Mouse (Mus musculus): ENCODE measurements at regions not wholly inside any gene's neighbourhood (a gene's known extent, or its start where the extent isn't known, plus 50 kb on each side); places are given as distances from the start of the nearest gene placed in this dataset.

GRCm38 (mm10) chr11:19355179-19355578 lies 336.4 kb upstream of the Meis1 start:
- TF ChIP-seq POLR2A (IDR thresholded peaks at IDR 0.05; ENCODE audit: borderline replicate concordance, control insufficient read depth, low read depth, low read length), result no peak
- 76% methylated on average over 2 of the region's 2 CpGs for WGBS
- Histone ChIP-seq H3K4me3 (replicated peaks; ENCODE audit: control insufficient read depth, low read depth, low read length) (no peak overlapping the region), H3K27ac (ENCODE audit: control insufficient read depth, insufficient read depth, low read depth, low read length, poor library complexity) (no peak overlapping the region), H3K4me1 (ENCODE audit: control insufficient read depth, insufficient read depth, low read length) (no peaks in the 10 kb centered on the region)

GRCm38 (mm10) chr11:19356151-19356550 lies 337.4 kb upstream of the Meis1 start:
- TF ChIP-seq CTCF (IDR thresholded peaks at IDR 0.05; ENCODE audit: control insufficient read depth, insufficient read depth, low read length) (no peak), POLR2A (IDR thresholded peaks at IDR 0.05; ENCODE audit: borderline replicate concordance, control insufficient read depth, low read depth, low read length) (no peak)
- H3K27ac ChIP-seq (ENCODE audit: control insufficient read depth, insufficient read depth, low read depth, low read length, poor library complexity), result no peak overlapping the region
- WGBS, result 62% methylated on average over 2 of the region's 2 CpGs

GRCm38 (mm10) chr11:19369152-19369551 lies 350.4 kb upstream of the Meis1 start:
- WGBS, result 71% methylated on average over 1 of the region's 1 CpGs
- no peak overlapping the region for H3K4me3 ChIP-seq (replicated peaks; ENCODE audit: control insufficient read depth, low read depth, low read length)
- no peak for TF ChIP-seq CTCF (IDR thresholded peaks at IDR 0.05; ENCODE audit: control insufficient read depth, insufficient read depth, low read length)
- TF ChIP-seq POLR2A (IDR thresholded peaks at IDR 0.05; ENCODE audit: borderline replicate concordance, control insufficient read depth, low read depth, low read length), result no peak
- no peak overlapping the region for H3K27ac ChIP-seq (ENCODE audit: control insufficient read depth, insufficient read depth, low read depth, low read length, poor library complexity)
- H3K4me1 ChIP-seq (ENCODE audit: control insufficient read depth, insufficient read depth, low read length), result no peaks in the 10 kb centered on the region; the same call in 1 of the 2 replicates

More at GRCm38 (mm10) chr11:19356151-19356550, 337.4 kb upstream of the Meis1 start:
- no peak overlapping the region for H3K4me3 ChIP-seq (replicated peaks; ENCODE audit: control insufficient read depth, low read depth, low read length)
- no peaks in the 10 kb centered on the region for H3K4me1 ChIP-seq (ENCODE audit: control insufficient read depth, insufficient read depth, low read length)

- no peak for TF ChIP-seq CTCF (IDR thresholded peaks at IDR 0.05; ENCODE audit: control insufficient read depth, insufficient read depth, low read length)
- TF ChIP-seq POLR2A (IDR thresholded peaks at IDR 0.05; ENCODE audit: borderline replicate concordance, control insufficient read depth, low read depth, low read length), result no peak
- no peaks in the 10 kb centered on the region; the same call in 1 of the 2 replicates for H3K4me1 ChIP-seq (ENCODE audit: control insufficient read depth, insufficient read depth, low read length)
- no peak overlapping the region for H3K4me3 ChIP-seq (replicated peaks; ENCODE audit: control insufficient read depth, low read depth, low read length)
- WGBS, result 65% methylated on average over 5 of the region's 5 CpGs
- no peak overlapping the region for H3K27ac ChIP-seq (ENCODE audit: control insufficient read depth, insufficient read depth, low read depth, low read length, poor library complexity)
Measured at GRCm38 (mm10) chr11:19373476-19373875, 354.7 kb upstream of the Meis1 start.

GRCm38 (mm10) chr11:19380935-19381334 lies 362.1 kb upstream of the Meis1 start:
- Histone ChIP-seq H3K27ac (ENCODE audit: control insufficient read depth, insufficient read depth, low read depth, low read length, poor library complexity) (no peak overlapping the region), H3K4me3 (replicated peaks; ENCODE audit: control insufficient read depth, low read depth, low read length) (no peak overlapping the region), H3K4me1 (ENCODE audit: control insufficient read depth, insufficient read depth, low read length) (no peaks in the 10 kb centered on the region)
- WGBS, result 1% methylated on average over 2 of the region's 2 CpGs
- TF ChIP-seq POLR2A (IDR thresholded peaks at IDR 0.05; ENCODE audit: borderline replicate concordance, control insufficient read depth, low read depth, low read length), result no peak
- no peak for TF ChIP-seq CTCF (IDR thresholded peaks at IDR 0.05; ENCODE audit: control insufficient read depth, insufficient read depth, low read length)

GRCm38 (mm10) chr11:19389136-19389535 lies 370.4 kb upstream of the Meis1 start:
- Histone ChIP-seq H3K4me1 (ENCODE audit: control insufficient read depth, insufficient read depth, low read length) (no peaks in the 10 kb centered on the region), H3K4me3 (replicated peaks; ENCODE audit: control insufficient read depth, low read depth, low read length) (no peak overlapping the region), H3K27ac (ENCODE audit: control insufficient read depth, insufficient read depth, low read depth, low read length, poor library complexity) (no peak overlapping the region)
- WGBS, result 78% methylated on average over 6 of the region's 6 CpGs
- TF ChIP-seq CTCF (IDR thresholded peaks at IDR 0.05; ENCODE audit: control insufficient read depth, insufficient read depth, low read length), result no peak

- no peaks in the 10 kb centered on the region for H3K4me1 ChIP-seq (ENCODE audit: control insufficient read depth, insufficient read depth, low read length)
- no peak for TF ChIP-seq POLR2A (IDR thresholded peaks at IDR 0.05; ENCODE audit: borderline replicate concordance, control insufficient read depth, low read depth, low read length)
- no peak for TF ChIP-seq CTCF (IDR thresholded peaks at IDR 0.05; ENCODE audit: control insufficient read depth, insufficient read depth, low read length)
- WGBS, result 46% methylated on average over 1 of the region's 1 CpGs
- no peak overlapping the region for H3K27ac ChIP-seq (ENCODE audit: control insufficient read depth, insufficient read depth, low read depth, low read length, poor library complexity)
- H3K4me3 ChIP-seq (replicated peaks; ENCODE audit: control insufficient read depth, low read depth, low read length), result no peak overlapping the region
Measured at GRCm38 (mm10) chr11:19392190-19392589, 373.4 kb upstream of the Meis1 start.

- no peaks in the 10 kb centered on the region for H3K4me1 ChIP-seq (ENCODE audit: control insufficient read depth, insufficient read depth, low read length)
- TF ChIP-seq POLR2A (IDR thresholded peaks at IDR 0.05; ENCODE audit: borderline replicate concordance, control insufficient read depth, low read depth, low read length) (no peak), CTCF (IDR thresholded peaks at IDR 0.05; ENCODE audit: control insufficient read depth, insufficient read depth, low read length) (no peak)
- H3K27ac ChIP-seq (ENCODE audit: control insufficient read depth, insufficient read depth, low read depth, low read length, poor library complexity), result no peak overlapping the region
- H3K4me3 ChIP-seq (replicated peaks; ENCODE audit: control insufficient read depth, low read depth, low read length), result no peak overlapping the region
Measured at GRCm38 (mm10) chr11:19394372-19394771, 375.6 kb upstream of the Meis1 start.

- TF ChIP-seq CTCF (IDR thresholded peaks at IDR 0.05; ENCODE audit: control insufficient read depth, insufficient read depth, low read length) (no peak), POLR2A (IDR thresholded peaks at IDR 0.05; ENCODE audit: borderline replicate concordance, control insufficient read depth, low read depth, low read length) (no peak)
- Histone ChIP-seq H3K27ac (ENCODE audit: control insufficient read depth, insufficient read depth, low read depth, low read length, poor library complexity) (no peak overlapping the region), H3K4me3 (replicated peaks; ENCODE audit: control insufficient read depth, low read depth, low read length) (no peak overlapping the region), H3K4me1 (ENCODE audit: control insufficient read depth, insufficient read depth, low read length) (no peaks in the 10 kb centered on the region)
- 75% methylated on average over 7 of the region's 7 CpGs for WGBS
Measured at GRCm38 (mm10) chr11:19400396-19400795, 381.6 kb upstream of the Meis1 start.
